15 mouse cellular contexts compared by ENCODE assay signal in the genomic region with DNA sequence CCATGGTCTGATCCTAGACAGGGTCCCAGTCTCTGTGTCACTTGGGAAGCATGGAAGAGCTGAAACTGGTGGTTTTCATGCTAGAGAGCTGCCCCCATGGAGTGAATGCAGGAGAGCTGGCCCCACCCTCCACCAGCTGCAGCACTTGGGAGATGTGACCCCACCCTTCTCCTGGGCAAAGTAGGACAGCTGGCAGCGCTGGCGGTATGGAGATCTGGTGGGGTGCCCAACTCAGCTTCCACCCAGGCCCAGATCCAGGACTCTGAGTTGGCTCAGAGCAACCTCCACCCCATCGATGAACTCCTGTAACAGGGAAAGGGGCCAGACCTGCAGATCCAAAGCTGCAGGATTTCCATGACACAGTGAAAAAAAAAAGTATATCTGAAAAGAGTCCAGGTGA.
A peak's percentile ranks its signal among the peaks of the same experiment; 100 is the strongest.
DNase-seq lines count a peak whose midpoint lies in the region; TF ChIP-seq lines count a peak whose summit lies in the region.
"Had no signal": no experiment of that assay in that cellular context is flagged by ENCODE, and none has a peak within 500 bp of the region (broad histone marks: within the 10 kb centered on the region; RNA-seq: fewer than 3 reads in every experiment).

No protein-coding gene starts in this region.

- DNase-seq in cerebellum, postnatal 36 days: peak; percentile 1 to 7
- no peak for DNase-seq in cerebellum, adult 8-10 months
- DNase-seq in heart, postnatal 36 days: peak; percentile 2 to 3
- no peak for DNase-seq in heart, postnatal 4 days
- DNase-seq in NIH3T3 (ENCODE audit: low read depth): peak; percentile 17
- DNase-seq in gastrocnemius, adult 2 months: peak; percentile 63
- no peak for DNase-seq in limb, embryonic 10.5 days (ENCODE audit: low spot score)
- DNase-seq in midbrain, embryonic 10.5 days (ENCODE audit: low spot score): no peak
- DNase-seq: adrenal gland, postnatal 36 days; kidney, adult 11 months; spleen, adult 18-20 months; thymus, adult 18-20 months had no signal

- H3K4me3 ChIP-seq in gastrocnemius, adult 2 months: no peak overlapping the region
- H3K4me3 ChIP-seq in limb, embryonic 10.5 days: no peak overlapping the region
- no peak overlapping the region for H3K4me3 ChIP-seq in midbrain, embryonic 10.5 days
- H3K4me3 ChIP-seq: embryonic facial prominence, embryonic 10.5 days; midbrain, embryonic 13.5 days had no signal

- H3K4me1 ChIP-seq in limb, embryonic 10.5 days: no peaks in the 10 kb centered on the region
- no peaks in the 10 kb centered on the region for H3K4me1 ChIP-seq in midbrain, embryonic 10.5 days
- H3K4me1 ChIP-seq: embryonic facial prominence, embryonic 10.5 days; midbrain, embryonic 13.5 days had no signal

- no peaks in the 10 kb centered on the region for H3K36me3 ChIP-seq in limb, embryonic 10.5 days
- H3K36me3 ChIP-seq in midbrain, embryonic 10.5 days: no peaks in the 10 kb centered on the region
- H3K36me3 ChIP-seq: embryonic facial prominence, embryonic 10.5 days; midbrain, embryonic 13.5 days had no signal

- no peaks in the 10 kb centered on the region for H3K9me3 ChIP-seq in limb, embryonic 10.5 days (replicated peaks)
- no peaks in the 10 kb centered on the region for H3K9me3 ChIP-seq in midbrain, embryonic 10.5 days (replicated peaks)
- H3K9me3 ChIP-seq: embryonic facial prominence, embryonic 10.5 days; midbrain, embryonic 13.5 days had no signal

- 94% methylated on average over 3 of the region's 3 CpGs for WGBS in limb, embryonic 10.5 days
- WGBS in midbrain, embryonic 10.5 days: 95% methylated on average over 3 of the region's 3 CpGs

- no peak for TF ChIP-seq CTCF in gastrocnemius, adult 2 months (IDR thresholded peaks at IDR 0.05)

- H3K27me3 ChIP-seq in limb, embryonic 10.5 days (ENCODE audit: low read depth, poor library complexity, severe bottlenecking): no peaks in the 10 kb centered on the region
- no peaks in the 10 kb centered on the region for H3K27me3 ChIP-seq in midbrain, embryonic 10.5 days (ENCODE audit: low read depth, poor library complexity, severe bottlenecking)
- H3K27me3 ChIP-seq: midbrain, embryonic 13.5 days; Patski had no signal

- intact Hi-C loops in heart, postnatal 36 days (cut with DNase I): no loop called here
- intact Hi-C loops in gastrocnemius, adult 2 months (cut with DNase I): no loop called here

- H3K27ac ChIP-seq in gastrocnemius, adult 2 months: no peak overlapping the region
- no peak overlapping the region for H3K27ac ChIP-seq in limb, embryonic 10.5 days
- H3K27ac ChIP-seq in midbrain, embryonic 10.5 days (replicated peaks): no peak overlapping the region
- H3K27ac ChIP-seq: embryonic facial prominence, embryonic 10.5 days; midbrain, embryonic 13.5 days had no signal

Comparison
In these comparisons a context has a peak if more than half of its experiments do, and no peak if none do; other contexts are left out.
1. DNase-seq: peak in cerebellum, postnatal 36 days (2 of 2), heart, postnatal 36 days (2 of 2), NIH3T3 (single experiment) and gastrocnemius, adult 2 months (single experiment); none in cerebellum, adult 8-10 months (single experiment), heart, postnatal 4 days (single experiment), limb, embryonic 10.5 days (single experiment) and midbrain, embryonic 10.5 days (single experiment).